Mouse (Mus musculus): ENCODE measurements at regions not wholly inside any gene's neighbourhood (a gene's known extent, or its start where the extent isn't known, plus 50 kb on each side); places are given as distances from the start of the nearest gene placed in this dataset.

- no peak for DNase-seq
Observed at GRCm38 (mm10) chr8:28117997-28118778, 670.7 kb downstream of the Poteg start.

GRCm38 (mm10) chr8:28125021-28125420 lies 677.6 kb downstream of the Poteg start:
- peak; percentile 9 to 51 for DNase-seq

GRCm38 (mm10) chr8:28141916-28142315 lies 694.4 kb downstream of the Poteg start:
- DNase-seq: no peak

GRCm38 (mm10) chr8:28148599-28149452 lies 701.4 kb downstream of the Poteg start:
- DNase-seq: peak; percentile 65 to 68

GRCm38 (mm10) chr8:28149453-28149767 lies 701.9 kb downstream of the Poteg start:
- DNase-seq: no peak

DNA sequence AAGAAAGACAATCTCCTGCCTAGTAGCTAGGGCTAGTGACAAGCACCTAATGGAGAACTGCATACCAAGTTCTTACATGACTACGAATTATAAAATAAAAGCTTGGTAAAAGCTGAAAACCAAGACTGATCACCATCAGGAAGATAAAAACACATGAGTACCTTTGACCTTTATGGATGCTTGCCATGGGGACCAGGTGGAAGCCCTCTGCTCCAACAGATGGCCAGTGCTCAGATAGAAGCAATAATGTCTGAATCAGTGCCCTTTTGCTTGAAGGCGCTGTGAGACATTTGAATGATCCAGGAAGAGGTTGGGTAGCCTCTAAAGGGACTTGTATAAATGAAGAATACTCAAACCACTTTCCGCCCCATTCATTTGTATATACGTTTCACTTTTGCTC lies 713.2 kb downstream of the Poteg start:
- peak; percentile 63 to 69 for DNase-seq

- DNase-seq: no peak
Observed at GRCm38 (mm10) chr8:28168036-28168435, 720.6 kb downstream of the Poteg start.

- no peak for DNase-seq
Observed at GRCm38 (mm10) chr8:28171456-28171855, 724.0 kb downstream of the Poteg start.

DNA sequence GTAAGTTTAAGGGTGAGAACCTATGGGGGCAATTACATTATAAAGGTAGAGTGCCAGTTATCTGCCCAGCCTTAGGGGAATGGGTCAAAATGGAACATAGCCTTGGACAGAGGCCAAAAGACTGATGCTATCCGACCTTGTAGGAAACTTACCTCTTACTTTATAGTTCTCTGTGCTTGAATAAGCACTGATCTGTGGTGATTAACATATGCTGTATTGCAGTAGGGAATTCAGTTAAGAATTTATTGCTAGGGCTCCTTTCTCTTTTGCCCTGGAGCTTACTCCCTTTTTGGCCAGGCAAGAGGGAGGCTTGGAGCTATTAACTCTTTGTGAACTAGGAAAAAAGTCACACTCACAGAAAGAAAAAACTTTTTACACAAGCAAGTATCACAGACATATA lies 748.5 kb downstream of the Poteg start:
- DNase-seq: no peak

- DNase-seq: peak; percentile 20
Observed at GRCm38 (mm10) chr8:28235562-28235961, 788.1 kb downstream of the Poteg start.

- DNase-seq: peak; percentile 1 to 3
Observed at GRCm38 (mm10) chr8:28239411-28239810, 791.9 kb downstream of the Poteg start.

DNA sequence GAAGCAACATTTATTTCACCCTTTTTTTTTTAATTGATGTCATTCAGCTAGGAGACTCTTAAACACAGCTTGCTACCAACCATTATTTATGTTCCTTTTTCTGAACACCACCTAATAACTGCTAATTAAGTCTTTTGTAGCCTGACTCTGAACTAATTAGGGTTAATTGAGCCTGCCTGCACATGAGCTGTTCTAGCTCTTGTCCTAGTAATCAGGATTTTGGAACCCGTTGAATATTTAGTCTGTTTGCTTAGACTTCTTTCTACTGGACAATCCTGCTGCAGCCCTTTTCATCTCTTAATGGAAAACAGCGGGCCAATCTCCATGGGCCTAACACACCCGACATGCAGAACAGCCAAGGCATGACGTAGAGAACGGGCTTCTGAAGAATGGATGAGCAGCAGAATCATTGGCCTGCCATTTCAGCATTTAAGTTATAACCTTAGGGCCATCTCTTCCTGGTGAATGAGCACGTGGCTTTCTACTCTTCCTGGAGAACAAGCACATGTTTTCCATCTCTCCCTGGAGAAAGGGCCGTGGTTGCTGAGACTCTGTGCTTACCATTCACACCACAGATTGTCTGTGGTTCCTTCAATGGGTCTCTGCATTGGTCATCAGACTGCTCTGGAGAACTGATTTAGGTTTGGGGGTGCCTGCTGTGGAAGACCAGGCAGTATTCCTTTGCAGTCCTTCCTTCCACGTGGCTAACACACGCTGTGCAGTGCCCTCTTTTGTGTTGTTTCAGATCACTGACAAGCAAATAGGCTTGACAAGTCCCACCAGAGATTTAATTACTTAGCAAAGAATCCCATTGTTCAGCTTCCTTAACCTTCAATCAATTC lies 805.1 kb downstream of the Poteg start:
- no peak for DNase-seq

GRCm38 (mm10) chr8:28267277-28267676 lies 819.8 kb downstream of the Poteg start:
- no peak for DNase-seq

DNA sequence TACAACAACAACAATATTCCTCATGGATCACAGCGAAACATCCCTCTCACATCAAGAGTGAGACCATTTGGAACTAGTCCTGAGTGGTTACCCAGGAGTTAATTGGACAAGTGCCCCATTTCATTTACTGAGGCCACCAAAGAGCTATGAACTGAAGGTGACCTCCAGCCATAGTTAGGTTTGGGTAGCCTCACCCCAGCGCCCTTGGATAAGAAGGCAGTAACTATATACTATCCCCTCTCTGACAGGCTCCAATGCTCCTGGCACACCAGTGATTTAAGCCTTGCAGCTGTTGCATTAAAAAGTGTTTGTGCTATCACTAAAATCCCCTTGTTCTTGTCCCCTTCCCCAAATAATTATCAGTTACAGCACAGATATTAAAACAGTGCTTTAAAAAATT lies 836.8 kb downstream of the Poteg start:
- DNase-seq: no peak

DNA sequence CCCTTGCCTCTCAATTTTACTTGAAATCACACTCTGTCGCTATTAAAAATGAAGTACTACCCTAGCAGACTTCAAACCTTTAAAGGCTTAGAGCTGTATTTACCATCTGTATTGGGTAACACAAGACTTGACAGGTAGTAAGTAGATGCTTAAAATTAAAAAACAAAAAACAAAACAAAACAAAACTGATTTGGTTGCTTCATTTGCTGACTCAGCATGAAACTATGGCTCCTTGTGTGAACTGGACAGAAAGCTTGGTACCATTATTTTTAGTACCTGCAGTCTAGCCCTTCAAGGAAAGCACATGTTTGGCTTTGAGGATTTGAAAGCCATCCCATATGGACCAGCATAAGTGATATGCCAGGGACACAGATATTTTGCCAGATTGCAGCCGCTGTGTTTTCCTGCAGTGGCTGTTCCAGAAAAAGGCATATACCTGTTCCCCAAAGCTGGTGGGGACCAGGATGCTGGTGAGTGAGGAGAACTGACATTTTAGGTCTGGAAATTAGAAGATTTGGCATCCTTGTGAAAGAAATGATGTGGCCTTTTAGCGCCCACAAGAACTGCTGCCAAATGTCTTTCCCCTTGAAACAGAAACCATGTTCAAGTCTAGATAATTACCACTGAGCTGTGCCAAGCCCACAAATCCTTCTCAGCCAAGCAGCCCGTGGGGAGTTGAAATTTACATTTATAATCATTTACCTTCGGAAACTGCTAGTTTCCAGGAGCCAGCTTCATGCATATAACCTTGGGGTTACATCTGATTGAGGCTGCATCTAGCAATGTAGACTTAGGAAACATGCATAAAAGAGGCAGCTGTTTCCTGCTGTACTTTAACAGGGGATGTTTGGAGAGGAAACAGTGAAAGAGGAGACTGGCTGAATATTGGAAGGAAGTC lies 851.7 kb downstream of the Poteg start:
- peak; percentile 45 to 67 for DNase-seq

GRCm38 (mm10) chr8:28317081-28317480 lies 869.6 kb downstream of the Poteg start:
- DNase-seq: no peak

DNA sequence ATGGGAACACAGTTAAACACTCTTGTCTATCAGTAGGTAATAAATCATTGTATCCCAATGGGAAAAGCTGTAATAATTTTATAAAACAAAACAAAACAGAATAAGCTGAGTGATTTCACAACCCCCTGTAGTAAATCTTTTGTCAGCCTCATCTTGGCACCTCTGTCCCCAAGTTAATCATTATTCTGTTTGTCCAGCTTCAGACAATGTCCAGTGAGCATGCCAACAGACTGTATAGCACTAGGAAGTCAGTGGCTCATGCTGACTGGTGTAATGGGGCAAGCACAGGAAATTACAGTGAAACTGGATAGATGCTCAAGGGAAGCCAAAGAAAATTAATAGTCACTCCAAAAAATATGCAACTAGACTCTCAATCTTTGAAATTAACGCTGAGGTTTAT lies 885.9 kb downstream of the Poteg start:
- DNase-seq: no peak

DNA sequence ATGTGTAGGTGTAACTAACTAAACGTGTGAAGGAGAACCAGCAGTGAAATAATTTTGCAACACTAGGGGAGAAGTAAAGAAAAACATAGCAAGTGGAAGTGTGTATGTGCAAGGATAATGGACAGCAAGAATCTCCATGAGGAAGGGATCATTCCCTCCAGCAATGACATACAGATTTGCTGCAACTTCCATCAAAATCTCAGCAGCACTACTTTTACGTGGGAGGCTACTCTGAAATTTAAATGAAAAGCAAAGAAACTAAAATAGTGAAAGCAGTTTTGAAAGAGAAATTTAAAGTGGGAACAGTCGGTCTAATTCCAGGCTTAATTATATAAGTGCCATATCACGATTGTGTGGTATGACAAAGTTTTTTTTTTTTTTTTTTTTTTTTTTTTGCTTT lies 890.0 kb downstream of the Poteg start:
- no peak for DNase-seq

DNA sequence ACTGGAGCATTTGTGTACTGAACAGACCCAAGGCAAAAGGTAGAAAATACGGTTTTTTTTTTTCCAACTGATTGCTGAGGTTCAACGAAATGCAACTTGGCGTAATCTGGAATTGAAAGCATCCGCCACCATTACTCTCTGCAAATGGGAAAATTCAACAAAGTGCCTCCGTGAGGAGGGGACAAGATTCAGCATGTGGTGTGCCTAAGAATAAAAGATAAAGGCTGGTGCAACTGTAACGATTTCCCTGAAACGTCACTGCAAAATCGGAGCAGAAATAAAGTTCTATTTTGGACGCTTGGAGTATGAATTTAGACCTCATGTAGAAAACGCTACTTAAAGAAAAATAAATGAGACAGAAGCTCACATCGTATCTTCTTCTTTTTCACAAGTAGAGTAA lies 893.8 kb downstream of the Poteg start:
- no peak for DNase-seq

DNA sequence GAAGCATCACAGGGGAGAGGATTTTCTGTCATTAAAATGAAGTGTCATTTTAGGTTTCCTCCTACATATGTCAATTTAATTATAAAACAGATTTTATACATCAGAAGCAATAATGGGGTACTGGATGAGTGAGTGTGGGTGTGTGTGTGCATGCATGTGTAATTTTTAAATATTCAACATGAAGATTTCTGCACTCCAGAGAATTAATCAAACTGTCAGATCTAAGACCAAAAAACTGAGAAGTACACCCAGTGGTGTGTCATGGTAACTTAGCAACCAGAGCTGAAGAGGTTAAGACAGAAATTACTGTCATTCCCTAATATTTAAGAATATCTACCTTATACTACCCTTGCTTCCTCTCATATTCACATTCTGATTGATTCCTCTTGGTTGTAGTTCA lies 919.0 kb downstream of the Poteg start:
- no peak for DNase-seq

DNA sequence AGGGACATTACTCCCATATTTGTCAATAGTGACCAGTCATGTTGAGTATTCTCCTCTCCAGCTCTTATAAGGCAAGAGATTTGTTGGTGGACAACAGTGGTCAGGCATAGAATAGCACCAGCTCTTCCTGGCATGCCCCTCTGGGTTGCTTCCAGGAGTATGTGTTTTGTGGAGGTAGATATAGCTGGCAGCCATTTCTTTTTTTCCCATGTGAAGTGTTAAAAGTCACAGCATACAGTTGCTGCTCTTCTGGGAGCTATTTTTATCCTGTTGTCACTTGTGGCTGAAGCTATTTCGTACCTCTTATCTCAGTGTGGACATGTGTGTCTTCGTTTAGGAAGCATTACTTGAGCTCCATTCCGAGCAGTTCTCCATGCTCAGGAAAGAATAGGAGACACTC lies 919.9 kb downstream of the Poteg start:
- DNase-seq: no peak

GRCm38 (mm10) chr8:28371752-28372151 lies 924.3 kb downstream of the Poteg start:
- DNase-seq: peak; percentile 43 to 50

Measured in cerebellum, postnatal 14 days (tissue).